Mouse (Mus musculus) thymus, adult 2 months (tissue): Measurements from ENCODE around the gene Supt3. TPM values are rescaled to one million over a fixed set of nuclear protein-coding genes. Genes with fewer than 3 reads are reported as not detected.

ENCODE experiments used
- DNase-seq: peaks from one replicate; pipeline ENCODE4 v3.0.0; 2021
- H3K27ac ChIP-seq: fragments of 200-500 bp; 2 replicates; pipeline ENCODE4 v1.5.1; 2012; ENCODE audit warnings: low read length, control low read depth; ENCODE audit not compliant: control insufficient read depth, insufficient read depth
- H3K27me3 ChIP-seq: fragments of 200-500 bp; 2 replicates; pipeline ENCODE4 v1.6.1; 2012; ENCODE audit warnings: mild to moderate bottlenecking, low read length, moderate library complexity, mixed read lengths; ENCODE audit not compliant: control insufficient read depth, insufficient read depth
- H3K36me3 ChIP-seq: fragments of 200-500 bp; 2 replicates; pipeline ENCODE4 v1.6.1; 2012; ENCODE audit warnings: mild to moderate bottlenecking, low read length, moderate library complexity; ENCODE audit not compliant: control insufficient read depth, insufficient read depth
- H3K4me1 ChIP-seq: fragments of 200-500 bp; replicated peaks from 2 replicates; pipeline ENCODE4 v1.6.1; 2012; ENCODE audit warnings: low read length; ENCODE audit not compliant: control insufficient read depth, insufficient read depth
- H3K4me3 ChIP-seq: fragments of 200-500 bp; 2 replicates; pipeline ENCODE4 v1.5.1; 2012; ENCODE audit warnings: mild to moderate bottlenecking, low read length, control low read depth, moderate library complexity; ENCODE audit not compliant: control insufficient read depth, insufficient read depth
- CTCF ChIP-seq: fragments of 200-500 bp; IDR thresholded peaks from 2 replicates; pipeline ENCODE4 v1.5.1; 2012; ENCODE audit warnings: mild to moderate bottlenecking, control low read depth, low read length, moderate library complexity, borderline replicate concordance; ENCODE audit not compliant: control insufficient read depth, poor library complexity, insufficient read depth; ENCODE audit errors: extremely low read depth
- POLR2A ChIP-seq: fragments of 200-500 bp; IDR thresholded peaks from 2 replicates; pipeline ENCODE4 v1.6.1; 2012; ENCODE audit warnings: mild to moderate bottlenecking, low read length, control low read depth, moderate library complexity; ENCODE audit not compliant: control insufficient read depth, poor library complexity, insufficient read depth; ENCODE audit errors: extremely low read depth
- WGBS: fragments of 180-500 bp; shearing (Covaris S2); methylation state at CpG from one replicate; pipeline ENCODE4 v1.1.7; 2018; 5-methylcytosine and 5-hydroxymethylcytosine counted together
- polyA plus RNA-seq: library from polyadenylated mRNA; depleted of rRNA; stranded (reverse); fragments of >200 nt; gene quantifications from 2 replicates; pipeline ENCODE4 v1.2.3, GENCODE M21; 2012

Supt3 gene
- polyA plus RNA-seq, 1 experiment = 4.8 TPM

- 95% methylated on average over 6 of the region's 6 CpGs for WGBS
- Histone ChIP-seq H3K27me3 (no peaks in the 10 kb centered on the region), H3K36me3 (no peaks in the 10 kb centered on the region), H3K4me1 (no peaks in the 10 kb centered on the region), H3K4me3 (no peak overlapping the region), H3K27ac (no peak overlapping the region)
- DNase-seq = no peak
- TF ChIP-seq POLR2A = no peak
- no peak for TF ChIP-seq CTCF
Observed at GRCm38 (mm10) chr17:45136491-45136890, 359.5 kb downstream of the Supt3 start.

- 93% methylated on average over 6 of the region's 6 CpGs for WGBS
- no peak for DNase-seq
- Histone ChIP-seq H3K27ac (no peak overlapping the region), H3K4me1 (no peaks in the 10 kb centered on the region), H3K4me3 (no peak overlapping the region), H3K27me3 (no peaks in the 10 kb centered on the region), H3K36me3 (no peaks in the 10 kb centered on the region)
- TF ChIP-seq CTCF (no peak), POLR2A (no peak)
Observed at GRCm38 (mm10) chr17:45143043-45143442, 366.1 kb downstream of the Supt3 start.

- H3K27ac ChIP-seq = no peak overlapping the region
- no peaks in the 10 kb centered on the region for H3K27me3 ChIP-seq
- no peak for DNase-seq
- no peak for TF ChIP-seq POLR2A
- no peak for TF ChIP-seq CTCF
- H3K4me1 ChIP-seq = no peaks in the 10 kb centered on the region
- 96% methylated on average over 14 of the region's 14 CpGs for WGBS
- no peak overlapping the region for H3K4me3 ChIP-seq
- no peaks in the 10 kb centered on the region for H3K36me3 ChIP-seq
Observed at GRCm38 (mm10) chr17:45144656-45145055, 367.7 kb downstream of the Supt3 start.

- Histone ChIP-seq H3K27ac (no peak overlapping the region), H3K36me3 (no peaks in the 10 kb centered on the region), H3K4me1 (no peaks in the 10 kb centered on the region), H3K27me3 (no peaks in the 10 kb centered on the region), H3K4me3 (no peak overlapping the region)
- 95% methylated on average over 17 of the region's 17 CpGs for WGBS
- DNase-seq = no peak
- TF ChIP-seq CTCF = no peak
- no peak for TF ChIP-seq POLR2A
Observed at GRCm38 (mm10) chr17:45151312-45151929, 374.5 kb downstream of the Supt3 start.

DNA sequence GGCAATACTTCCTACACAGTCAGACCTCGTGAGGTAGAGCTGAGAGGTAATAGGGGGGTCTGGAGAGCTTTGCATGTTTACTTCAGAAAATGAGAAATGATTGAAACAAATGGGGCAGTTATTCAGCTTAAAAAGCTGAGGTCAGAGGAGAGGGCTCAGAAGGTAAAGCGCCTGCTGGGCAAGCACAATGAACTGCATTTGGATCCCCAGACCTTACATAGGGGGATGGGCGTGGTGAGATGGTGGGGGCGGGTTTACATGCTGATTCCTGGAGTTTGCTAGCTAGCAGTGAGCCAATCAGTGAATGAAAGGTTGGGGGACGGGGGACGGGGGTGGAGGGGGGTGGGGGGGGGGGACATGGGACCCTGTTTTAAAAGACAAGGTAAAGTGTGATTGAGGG, 376.8 kb downstream of the Supt3 start:
- WGBS = 83% methylated on average over 6 of the region's 6 CpGs
- TF ChIP-seq POLR2A (no peak), CTCF (no peak)
- Histone ChIP-seq H3K36me3 (no peaks in the 10 kb centered on the region), H3K4me1 (no peaks in the 10 kb centered on the region), H3K27me3 (no peaks in the 10 kb centered on the region), H3K4me3 (no peak overlapping the region), H3K27ac (no peak overlapping the region)
- no peak for DNase-seq

DNA sequence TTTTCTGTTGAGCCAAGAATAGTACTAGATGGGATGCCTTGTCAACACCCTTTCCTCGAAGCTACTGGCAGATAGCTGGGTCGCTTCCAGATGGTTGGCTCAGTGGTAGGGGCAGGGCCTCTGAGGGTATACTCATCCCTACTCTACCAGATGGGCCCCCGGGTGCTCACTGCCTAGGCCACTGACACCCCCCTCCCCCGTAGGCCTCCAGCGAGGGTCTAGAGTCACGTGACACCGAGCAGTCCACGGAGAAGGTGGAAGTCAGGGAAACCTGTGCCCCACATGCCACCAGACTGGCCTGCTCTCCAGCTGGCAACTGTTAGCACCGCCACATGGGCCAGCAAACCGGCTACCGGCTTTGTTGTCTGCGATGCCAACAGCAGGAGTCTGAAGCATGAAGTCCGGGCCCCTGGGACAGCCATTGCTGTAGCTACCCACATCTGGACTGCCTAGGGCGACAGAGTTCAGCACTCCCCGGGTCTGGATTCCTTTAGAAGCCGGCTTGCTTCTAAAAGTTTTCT, 381.3 kb downstream of the Supt3 start:
- Histone ChIP-seq H3K36me3 (no peaks in the 10 kb centered on the region), H3K4me3 (no peak overlapping the region), H3K4me1 (no peaks in the 10 kb centered on the region), H3K27ac (no peak overlapping the region), H3K27me3 (no peaks in the 10 kb centered on the region)
- TF ChIP-seq POLR2A = no peak
- TF ChIP-seq CTCF = no peak
- WGBS = 97% methylated on average over 16 of the region's 16 CpGs
- DNase-seq = no peak
